Mouse (Mus musculus) liver, adult 2 months (tissue): ENCODE data around the gene Thada. TPM values are rescaled to one million over a fixed set of nuclear protein-coding genes. Genes with fewer than 3 reads are reported as not detected.

ENCODE experiments used
- DNase-seq: peaks from one replicate; pipeline ENCODE4 v3.0.0-alpha.2; 2011; ENCODE audit warnings: low read depth, low spot score; ENCODE audit errors: extremely low read depth
- H3K27ac ChIP-seq: fragments of 200-500 bp; replicated peaks from 2 replicates; pipeline ENCODE4 v1.5.1; 2012; ENCODE audit warnings: low read depth, mild to moderate bottlenecking, control low read depth, inconsistent platforms, low read length; ENCODE audit not compliant: insufficient read depth
- H3K27me3 ChIP-seq: fragments of 200-500 bp; 2 replicates; pipeline ENCODE4 v1.6.1; 2012; ENCODE audit warnings: mild to moderate bottlenecking, moderate library complexity, low read length, inconsistent platforms; ENCODE audit not compliant: control insufficient read depth, insufficient read depth
- H3K36me3 ChIP-seq: fragments of 200-500 bp; 2 replicates; pipeline ENCODE4 v1.6.1; 2012; ENCODE audit warnings: low read length, inconsistent platforms; ENCODE audit not compliant: control insufficient read depth, insufficient read depth
- H3K4me1 ChIP-seq: fragments of 200-500 bp; 2 replicates; pipeline ENCODE4 v1.6.1; 2011; ENCODE audit warnings: low read length; ENCODE audit not compliant: control insufficient read depth, insufficient read depth
- H3K4me3 ChIP-seq: fragments of 200-500 bp; 2 replicates; pipeline ENCODE4 v1.5.1; 2011; ENCODE audit warnings: low read depth, mild to moderate bottlenecking, control low read depth, low read length, moderate library complexity; ENCODE audit not compliant: insufficient read depth
- H3K79me2 ChIP-seq: fragments of 200-500 bp; 2 replicates; pipeline ENCODE4 v1.6.1; 2012; ENCODE audit warnings: inconsistent platforms, mild to moderate bottlenecking, low read length, moderate library complexity; ENCODE audit not compliant: control insufficient read depth, insufficient read depth
- H3K9ac ChIP-seq: fragments of 200-500 bp; 2 replicates; pipeline ENCODE4 v1.6.1; 2012; ENCODE audit warnings: low read depth, mild to moderate bottlenecking, control low read depth, inconsistent platforms, low read length
- CTCF ChIP-seq: fragments of 200-500 bp; IDR thresholded peaks from 2 replicates; pipeline ENCODE4 v1.5.1; 2011; ENCODE audit warnings: low read depth, low read length, control low read depth
- POLR2A ChIP-seq: fragments of 200-500 bp; IDR thresholded peaks from 2 replicates; pipeline ENCODE4 v1.6.1; 2011; ENCODE audit warnings: low read length, control low read depth; ENCODE audit not compliant: insufficient read depth; ENCODE audit errors: extremely low read depth
- WGBS: fragments of 180-500 bp; shearing (Covaris S2); methylation state at CpG from one replicate; pipeline ENCODE4 v1.1.7; 2018; 5-methylcytosine and 5-hydroxymethylcytosine counted together
- polyA plus RNA-seq: library from polyadenylated mRNA; depleted of rRNA; stranded (reverse); fragments of >200 nt; gene quantifications from 2 replicates; pipeline ENCODE4 v1.2.3, GENCODE M21; 2012
- total RNA-seq: library from RNA; depleted of rRNA; stranded (reverse); fragments of >200 nt; gene quantifications from 2 replicates; pipeline ENCODE4 v1.2.3, GENCODE M21; 2014

Thada gene
- total and polyA plus RNA-seq, 2 experiments = 2.8 to 6.1 TPM

DNA sequence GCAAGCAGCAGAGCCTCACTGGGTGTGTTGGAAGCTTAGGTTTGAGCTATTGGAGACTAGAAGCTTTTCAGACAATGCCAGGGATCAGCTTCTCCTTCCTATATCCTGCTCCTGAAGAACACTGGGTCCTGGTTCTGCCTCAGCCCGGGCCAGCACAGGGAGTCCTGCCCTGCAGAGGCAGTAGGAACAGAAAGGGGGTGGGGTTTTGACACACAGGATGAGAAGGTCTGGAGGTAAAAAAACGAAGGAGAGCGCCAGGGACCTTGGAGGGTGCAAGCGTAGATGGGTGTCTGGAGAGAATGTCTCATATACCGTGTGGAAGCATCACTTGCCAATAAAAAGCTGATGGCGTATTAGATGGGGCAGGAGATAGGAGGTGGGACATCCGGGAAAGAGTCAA lies 289.6 kb downstream of the Thada start:
- 95% methylated on average over 7 of the region's 7 CpGs for WGBS

GRCm38 (mm10) chr17:84175196-84175595 lies 290.8 kb downstream of the Thada start:
- no peak for DNase-seq
- Histone ChIP-seq H3K9ac (no peak overlapping the region), H3K4me1 (no peaks in the 10 kb centered on the region), H3K36me3 (no peaks in the 10 kb centered on the region), H3K27me3 (no peaks in the 10 kb centered on the region), H3K4me3 (no peak overlapping the region), H3K27ac (no peak overlapping the region), H3K79me2 (no peaks in the 10 kb centered on the region)
- TF ChIP-seq POLR2A (no peak), CTCF (no peak)
- WGBS = 96% methylated on average over 17 of the region's 17 CpGs

More for the DNA sequence above, 289.6 kb downstream of the Thada start:
- Histone ChIP-seq H3K36me3 (no peaks in the 10 kb centered on the region), H3K4me3 (no peak overlapping the region), H3K9ac (no peak overlapping the region), H3K27ac (no peak overlapping the region), H3K79me2 (no peaks in the 10 kb centered on the region), H3K27me3 (no peaks in the 10 kb centered on the region), H3K4me1 (0 out of 2 replicates have a peak, but pooled peaks cover 4% of the 10 kb centered on the region)
- no peak for DNase-seq
- TF ChIP-seq POLR2A (no peak), CTCF (no peak)

GRCm38 (mm10) chr17:84167377-84167776 lies 298.6 kb downstream of the Thada start:
- Histone ChIP-seq H3K27ac (no peak overlapping the region), H3K79me2 (no peaks in the 10 kb centered on the region), H3K4me1 (no peaks in the 10 kb centered on the region), H3K9ac (no peak overlapping the region), H3K36me3 (no peaks in the 10 kb centered on the region), H3K4me3 (no peak overlapping the region), H3K27me3 (no peaks in the 10 kb centered on the region)
- DNase-seq = no peak
- 67% methylated on average over 4 of the region's 4 CpGs for whole genome bisulfite sequencing
- no peak for TF ChIP-seq POLR2A
- no peak for TF ChIP-seq CTCF

GRCm38 (mm10) chr17:84166135-84166860 lies 299.7 kb downstream of the Thada start:
- Histone ChIP-seq H3K36me3 (no peaks in the 10 kb centered on the region), H3K4me3 (no peak overlapping the region), H3K4me1 (no peaks in the 10 kb centered on the region), H3K79me2 (no peaks in the 10 kb centered on the region), H3K27me3 (no peaks in the 10 kb centered on the region), H3K9ac (no peak overlapping the region), H3K27ac (no peak overlapping the region)
- TF ChIP-seq POLR2A = no peak
- TF ChIP-seq CTCF = no peak
- 93% methylated on average over 9 of the region's 9 CpGs for WGBS
- no peak for DNase-seq

DNA sequence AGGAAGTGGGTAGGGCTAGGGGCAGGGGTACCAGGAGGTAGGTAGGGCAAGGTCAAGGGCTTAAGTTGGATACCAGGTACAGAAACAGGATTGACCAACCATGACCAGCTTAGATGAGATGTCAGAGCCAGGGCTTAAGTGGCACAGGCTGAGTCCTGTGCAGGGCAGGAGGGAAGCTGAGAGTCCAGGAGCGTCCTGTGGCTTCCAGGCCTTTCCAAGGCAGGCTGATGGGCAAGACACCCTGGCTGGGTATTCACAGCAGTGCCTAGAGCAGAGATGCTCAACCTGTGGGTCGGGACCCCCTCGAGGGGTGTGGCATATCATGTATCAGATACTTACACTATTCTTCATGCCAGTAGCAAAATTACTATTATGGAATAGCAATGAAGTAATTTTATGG lies 300.3 kb downstream of the Thada start:
- Histone ChIP-seq H3K27me3 (no peaks in the 10 kb centered on the region), H3K4me1 (no peaks in the 10 kb centered on the region), H3K4me3 (no peak overlapping the region), H3K36me3 (no peaks in the 10 kb centered on the region), H3K27ac (no peak overlapping the region), H3K79me2 (no peaks in the 10 kb centered on the region), H3K9ac (no peak overlapping the region)
- DNase-seq = no peak
- TF ChIP-seq POLR2A (no peak), CTCF (no peak)
- WGBS = 90% methylated on average over 3 of the region's 3 CpGs

GRCm38 (mm10) chr17:84164146-84164545 lies 301.9 kb downstream of the Thada start:
- no peak overlapping the region for H3K4me3 ChIP-seq
- no peaks in the 10 kb centered on the region for H3K79me2 ChIP-seq
- H3K27me3 ChIP-seq = no peaks in the 10 kb centered on the region
- 93% methylated on average over 8 of the region's 8 CpGs for WGBS
- H3K36me3 ChIP-seq = no peaks in the 10 kb centered on the region
- TF ChIP-seq CTCF = no peak
- no peak for TF ChIP-seq POLR2A
- H3K27ac ChIP-seq = no peak overlapping the region
- no peak overlapping the region for H3K9ac ChIP-seq
- no peaks in the 10 kb centered on the region for H3K4me1 ChIP-seq
- no peak for DNase-seq
